Mouse (Mus musculus) E14TG2a.4 (cell line): ENCODE data around the gene 1700008O03Rik.
A peak's percentile ranks its signal among the peaks of the same experiment; 100 is the strongest.

Experiments
- H3K27me3 ChIP-seq: 2 replicates; pipeline ENCODE4 v1.6.1; 2014; ENCODE audit warnings: low read length, control low read depth; ENCODE audit not compliant: insufficient read depth
- H3K36me3 ChIP-seq: 2 replicates; pipeline ENCODE4 v1.6.1; 2014; ENCODE audit warnings: low read length, control low read depth; ENCODE audit not compliant: insufficient read depth
- H3K4me1 ChIP-seq: replicated peaks from 2 replicates; pipeline ENCODE4 v1.6.1; 2014; ENCODE audit warnings: low read depth, low read length, control low read depth
- H3K4me3 ChIP-seq: replicated peaks from 2 replicates; pipeline ENCODE4 v1.5.1; 2014; ENCODE audit warnings: mild to moderate bottlenecking, low read length
- H3K9me3 ChIP-seq: 2 replicates; pipeline ENCODE4 v1.6.1; 2014; ENCODE audit warnings: low read length, control low read depth
- CTCF ChIP-seq: conservative IDR thresholded peaks from 2 replicates; pipeline ENCODE4 v1.5.1; 2014; ENCODE audit warnings: low read length
- NANOG ChIP-seq: IDR thresholded peaks from 2 replicates; pipeline ENCODE4 v1.6.1; 2014; ENCODE audit warnings: borderline replicate concordance, low read length, mixed read lengths
- POU5F1 ChIP-seq: IDR thresholded peaks from 2 replicates; pipeline ENCODE4 v1.6.1; 2014; ENCODE audit warnings: low read length, borderline replicate concordance

The 1700008O03Rik gene

GRCm38 (mm10) chr7:44413307-44413706 is 27.7 kb upstream of the 1700008O03Rik start:
- no peak for TF ChIP-seq CTCF
- no peak for TF ChIP-seq NANOG
- H3K4me1 ChIP-seq, result peaks cover 43% of the 10 kb centered on the region
- no peaks in the 10 kb centered on the region for H3K36me3 ChIP-seq
- H3K27me3 ChIP-seq, result peaks cover 5% of the 10 kb centered on the region; the same call in 1 of the 2 replicates
- no peak overlapping the region for H3K4me3 ChIP-seq
- H3K9me3 ChIP-seq, result no peaks in the 10 kb centered on the region

GRCm38 (mm10) chr7:44411144-44411543 is 25.5 kb upstream of the 1700008O03Rik start:
- H3K9me3 ChIP-seq, result no peaks in the 10 kb centered on the region
- TF ChIP-seq POU5F1 (no peak), CTCF (peak; percentile 41), NANOG (no peak)
- H3K36me3 ChIP-seq, result no peaks in the 10 kb centered on the region
- H3K4me3 ChIP-seq, result no peak overlapping the region
- peaks cover 32% of the 10 kb centered on the region for H3K4me1 ChIP-seq
- H3K27me3 ChIP-seq, result peaks cover 17% of the 10 kb centered on the region

- Histone ChIP-seq H3K36me3 (no peaks in the 10 kb centered on the region), H3K27me3 (peaks cover 18% of the 10 kb centered on the region), H3K4me1 (peaks cover 15% of the 10 kb centered on the region), H3K4me3 (no peak overlapping the region), H3K9me3 (peaks cover 8% of the 10 kb centered on the region)
- TF ChIP-seq NANOG (no peak), POU5F1 (no peak), CTCF (no peak)
These were observed 20.4 kb upstream of the 1700008O03Rik start for GRCm38 (mm10) chr7:44406015-44406355.

GRCm38 (mm10) chr7:44405346-44406014 is 19.9 kb upstream of the 1700008O03Rik start:
- no peak for TF ChIP-seq NANOG
- TF ChIP-seq POU5F1, result no peak
- no peak for TF ChIP-seq CTCF
- peak overlapping the region; percentile 69 for H3K4me3 ChIP-seq
- peaks cover 18% of the 10 kb centered on the region for H3K27me3 ChIP-seq
- peaks cover 15% of the 10 kb centered on the region for H3K4me1 ChIP-seq
- H3K36me3 ChIP-seq, result no peaks in the 10 kb centered on the region
- peaks cover 8% of the 10 kb centered on the region for H3K9me3 ChIP-seq

GRCm38 (mm10) chr7:44401673-44402072 is 16.1 kb upstream of the 1700008O03Rik start:
- Histone ChIP-seq H3K36me3 (no peaks in the 10 kb centered on the region), H3K4me3 (no peak overlapping the region), H3K4me1 (peaks cover 25% of the 10 kb centered on the region), H3K27me3 (peaks cover 7% of the 10 kb centered on the region), H3K9me3 (peaks cover 8% of the 10 kb centered on the region)
- TF ChIP-seq POU5F1 (no peak), NANOG (no peak), CTCF (no peak)

GRCm38 (mm10) chr7:44398570-44398969 is 12.9 kb upstream of the 1700008O03Rik start:
- Histone ChIP-seq H3K4me1 (peaks cover 43% of the 10 kb centered on the region), H3K9me3 (no peaks in the 10 kb centered on the region), H3K4me3 (no peak overlapping the region), H3K27me3 (peaks cover 17% of the 10 kb centered on the region), H3K36me3 (no peaks in the 10 kb centered on the region)
- TF ChIP-seq NANOG, result no peak
- TF ChIP-seq CTCF, result peak; percentile 44

- no peak for TF ChIP-seq POU5F1
- TF ChIP-seq CTCF, result no peak
- TF ChIP-seq NANOG, result no peak
- Histone ChIP-seq H3K27me3 (peaks cover 19% of the 10 kb centered on the region), H3K36me3 (no peaks in the 10 kb centered on the region), H3K4me1 (peaks cover 41% of the 10 kb centered on the region), H3K4me3 (no peak overlapping the region), H3K9me3 (no peaks in the 10 kb centered on the region)
These were observed 7.7 kb upstream of the 1700008O03Rik start for GRCm38 (mm10) chr7:44393284-44393683.

GRCm38 (mm10) chr7:44392341-44392740 is 6.7 kb upstream of the 1700008O03Rik start:
- TF ChIP-seq NANOG (no peak), CTCF (no peak), POU5F1 (no peak)
- no peak overlapping the region for H3K4me3 ChIP-seq
- no peaks in the 10 kb centered on the region for H3K36me3 ChIP-seq

GRCm38 (mm10) chr7:44391831-44392230 is 6.2 kb upstream of the 1700008O03Rik start:
- H3K9me3 ChIP-seq, result no peaks in the 10 kb centered on the region

More at GRCm38 (mm10) chr7:44392341-44392740, 6.7 kb upstream of the 1700008O03Rik start:
- Histone ChIP-seq H3K9me3 (no peaks in the 10 kb centered on the region), H3K4me1 (peaks cover 41% of the 10 kb centered on the region), H3K27me3 (peaks cover 26% of the 10 kb centered on the region)

GRCm38 (mm10) chr7:44384716-44385059 is 932 bp downstream of the 1700008O03Rik start:
- Histone ChIP-seq H3K9me3 (no peaks in the 10 kb centered on the region), H3K27me3 (peaks cover 25% of the 10 kb centered on the region), H3K4me3 (peak overlapping the region; percentile 81), H3K4me1 (peaks cover 32% of the 10 kb centered on the region), H3K36me3 (peaks cover 9% of the 10 kb centered on the region; the same call in 1 of the 2 replicates)
- TF ChIP-seq POU5F1, result no peak
- TF ChIP-seq CTCF, result no peak
- TF ChIP-seq NANOG, result no peak

More at GRCm38 (mm10) chr7:44391831-44392230, 6.2 kb upstream of the 1700008O03Rik start:
- TF ChIP-seq POU5F1, result no peak
- TF ChIP-seq CTCF, result no peak
- no peak for TF ChIP-seq NANOG
- Histone ChIP-seq H3K4me3 (no peak overlapping the region), H3K4me1 (peaks cover 41% of the 10 kb centered on the region), H3K27me3 (peaks cover 26% of the 10 kb centered on the region), H3K36me3 (no peaks in the 10 kb centered on the region)
